16 mouse cellular contexts compared by ENCODE assay signal in genomic region chr13:73821251-73821650, GRCm38 (mm10). TPM values are rescaled to one million over a fixed set of nuclear protein-coding genes. Genes with fewer than 3 reads are reported as not detected.
"Had no signal": no experiment of that assay in that cellular context is flagged by ENCODE, and none has a peak within 500 bp of the region (broad histone marks: within the 10 kb centered on the region; RNA-seq: fewer than 3 reads in every experiment).

No protein-coding gene starts in this region.

- H3K36me3 ChIP-seq: stomach, embryonic 15.5 days had no signal

- H3K27me3 ChIP-seq: neural tube, embryonic 13.5 days; neural tube, embryonic 15.5 days; stomach, embryonic 15.5 days had no signal

- H3K4me1 ChIP-seq: neural tube, embryonic 13.5 days; neural tube, embryonic 15.5 days; stomach, embryonic 15.5 days had no signal

- DNase-seq: right cerebral cortex, adult 18-20 months; right cerebral cortex, postnatal 14 days; right cerebral cortex, postnatal 25 days; right cerebral cortex, postnatal 4 days; spleen, adult 18-20 months; thymus, adult 18-20 months; thymus, adult 2 months; thymus, postnatal 14 days; thymus, postnatal 25 days; thymus, postnatal 36 days; thymus, postnatal 4 days had no signal

- H3K4me3 ChIP-seq: neural tube, embryonic 13.5 days; neural tube, embryonic 15.5 days; stomach, embryonic 15.5 days had no signal

- H3K9ac ChIP-seq: neural tube, embryonic 13.5 days; neural tube, embryonic 15.5 days; stomach, embryonic 15.5 days had no signal

- H3K9me3 ChIP-seq: neural tube, embryonic 13.5 days; neural tube, embryonic 15.5 days; stomach, embryonic 15.5 days had no signal

- H3K27ac ChIP-seq: neural tube, embryonic 13.5 days; neural tube, embryonic 15.5 days; stomach, embryonic 15.5 days; stomach, postnatal 0 days had no signal

- H3K4me2 ChIP-seq: neural tube, embryonic 13.5 days; neural tube, embryonic 15.5 days; stomach, embryonic 15.5 days had no signal

RNA-seq across cellular contexts. Expression of gene Nkd2, which starts 26.2 kb away (rescaled TPM):
- total RNA-seq: neutrophil, adult 5-6 weeks had no signal
